In genomic region chr4:114367005-114367404, GRCm38 (mm10) we compare ENCODE assay signal across 25 mouse cellular contexts. TPM values are rescaled to one million over a fixed set of nuclear protein-coding genes. Genes with fewer than 3 reads are reported as not detected.
"Had no signal": no experiment of that assay in that cellular context is flagged by ENCODE, and none has a peak within 500 bp of the region (broad histone marks: within the 10 kb centered on the region; RNA-seq: fewer than 3 reads in every experiment).

No protein-coding gene starts in this region.

- H3K4me2 ChIP-seq: heart, embryonic 11.5 days; heart, embryonic 13.5 days; heart, embryonic 15.5 days; hindbrain, embryonic 12.5 days; hindbrain, embryonic 14.5 days; intestine, embryonic 15.5 days; limb, embryonic 12.5 days had no signal

- H3K9me3 ChIP-seq: heart, embryonic 13.5 days; heart, embryonic 15.5 days; hindbrain, embryonic 10.5 days; hindbrain, embryonic 12.5 days; intestine, embryonic 15.5 days; limb, embryonic 10.5 days; limb, embryonic 12.5 days had no signal

- H3K4me1 ChIP-seq: hindbrain, embryonic 12.5 days; intestine, embryonic 15.5 days; limb, embryonic 10.5 days; limb, embryonic 12.5 days had no signal

- H3K27me3 ChIP-seq: hindbrain, embryonic 12.5 days; intestine, embryonic 15.5 days had no signal

- H3K9ac ChIP-seq: heart, embryonic 13.5 days; heart, embryonic 15.5 days; hindbrain, embryonic 12.5 days; hindbrain, embryonic 14.5 days; intestine, embryonic 15.5 days; limb, embryonic 12.5 days had no signal

- H3K4me3 ChIP-seq: gastrocnemius, adult 2 months; heart, adult 2 months; heart, embryonic 13.5 days; heart, embryonic 15.5 days; hindbrain, embryonic 10.5 days; hindbrain, embryonic 12.5 days; intestine, embryonic 15.5 days; layer of hippocampus, adult 2 months; left cerebral cortex, adult 2 months; limb, embryonic 10.5 days; limb, embryonic 12.5 days had no signal

- DNase-seq: gastrocnemius, adult 2 months; gastrocnemius, postnatal 10 days; gastrocnemius, postnatal 25 days; heart, adult 2 months; heart, postnatal 4 days; kidney, adult 18-20 months; kidney, adult 8-10 months; kidney, postnatal 10 days; kidney, postnatal 25 days; kidney, postnatal 4 days had no signal

- H3K27ac ChIP-seq: gastrocnemius, adult 2 months; heart, adult 2 months; heart, embryonic 13.5 days; heart, embryonic 15.5 days; hindbrain, embryonic 10.5 days; hindbrain, embryonic 12.5 days; hindbrain, embryonic 14.5 days; intestine, embryonic 15.5 days; layer of hippocampus, adult 2 months; left cerebral cortex, adult 2 months; limb, embryonic 10.5 days; limb, embryonic 12.5 days had no signal

- H3K36me3 ChIP-seq: heart, embryonic 13.5 days; heart, embryonic 15.5 days; hindbrain, embryonic 10.5 days; hindbrain, embryonic 12.5 days; intestine, embryonic 15.5 days; limb, embryonic 10.5 days; limb, embryonic 12.5 days had no signal

- ATAC-seq: hindbrain, embryonic 16.5 days; inflammation-experienced regulatory T-cells, adult 6 months; intestine, postnatal 0 days had no signal

RNA-seq across cellular contexts. Expression of gene Trabd2b, which starts 39.5 kb away (rescaled TPM):
- total RNA-seq: granulocyte monocyte progenitor cell, adult 5-6 weeks had no signal
- polyA plus RNA-seq: inflammation-experienced regulatory T-cells, adult 6 months had no signal
